Mouse (Mus musculus) hindbrain, embryonic 14.5 days (tissue): ENCODE measurements around the gene Pvalb. TPM values are rescaled to one million over a fixed set of nuclear protein-coding genes. Genes with fewer than 3 reads are reported as not detected.

Experiments
- ATAC-seq: fragments of 200-750 bp; cut with Nextera tagmentation; 2 replicates; pipeline ENCODE4 v1.8.0; 2017; ENCODE audit warnings: moderate number of reproducible peaks, mild to moderate bottlenecking, moderate TSS enrichment, moderate library complexity; ENCODE audit not compliant: low FRiP score
- DNase-seq: peaks from one replicate; pipeline ENCODE4 v3.0.0-alpha.2; 2015; ENCODE audit warnings: low spot score
- H3K27ac ChIP-seq: fragments of 300-500 bp; sonication (generic); 2 replicates; pipeline ENCODE4 v1.5.1; 2014; ENCODE audit warnings: mild to moderate bottlenecking, moderate library complexity
- H3K27me3 ChIP-seq: fragments of 300-500 bp; sonication (generic); 2 replicates; pipeline ENCODE4 v1.6.1; 2014; ENCODE audit warnings: mild to moderate bottlenecking, low read length, mixed read lengths; ENCODE audit not compliant: control insufficient read depth, insufficient read depth
- H3K36me3 ChIP-seq: fragments of 300-500 bp; sonication (generic); replicated peaks from 2 replicates; pipeline ENCODE4 v1.6.1; 2014; ENCODE audit not compliant: control insufficient read depth, insufficient read depth
- H3K4me1 ChIP-seq: fragments of 300-500 bp; sonication (generic); replicated peaks from 2 replicates; pipeline ENCODE4 v1.6.1; 2014; ENCODE audit warnings: antibody characterized with exemption, low read length, mixed read lengths; ENCODE audit not compliant: control insufficient read depth, insufficient read depth
- H3K4me2 ChIP-seq: fragments of 300-500 bp; sonication (generic); replicated peaks from 2 replicates; pipeline ENCODE4 v1.6.1; 2014; ENCODE audit warnings: mild to moderate bottlenecking, moderate library complexity
- H3K4me3 ChIP-seq: fragments of 300-500 bp; sonication (generic); replicated peaks from 2 replicates; pipeline ENCODE4 v1.5.1; 2014; ENCODE audit warnings: mild to moderate bottlenecking, low read length
- H3K9ac ChIP-seq: fragments of 300-500 bp; sonication (generic); 2 replicates; pipeline ENCODE4 v1.6.1; 2014
- H3K9me3 ChIP-seq: fragments of 300-500 bp; sonication (generic); 2 replicates; pipeline ENCODE4 v1.6.1; 2016; ENCODE audit warnings: low read length; ENCODE audit not compliant: control insufficient read depth
- WGBS: fragments of 180-500 bp; shearing (Covaris S2); extraction: QIAGEN DNeasy Blood & Tissue Kit; methylation state at CpG from one replicate; pipeline ENCODE4 v1.1.7; 2014; 5-methylcytosine and 5-hydroxymethylcytosine counted together
- polyA plus RNA-seq: library from polyadenylated mRNA; unstranded; fragments of >200 nt; fragmentation: Nextera tagmentation; extraction: Ambion mirVana; gene quantifications from 2 replicates; pipeline ENCODE4 v1.2.1, GENCODE M21; 2014

The Pvalb gene
- polyA plus RNA-seq, 1 experiment from 2014 or later = 8.7 TPM

DNA sequence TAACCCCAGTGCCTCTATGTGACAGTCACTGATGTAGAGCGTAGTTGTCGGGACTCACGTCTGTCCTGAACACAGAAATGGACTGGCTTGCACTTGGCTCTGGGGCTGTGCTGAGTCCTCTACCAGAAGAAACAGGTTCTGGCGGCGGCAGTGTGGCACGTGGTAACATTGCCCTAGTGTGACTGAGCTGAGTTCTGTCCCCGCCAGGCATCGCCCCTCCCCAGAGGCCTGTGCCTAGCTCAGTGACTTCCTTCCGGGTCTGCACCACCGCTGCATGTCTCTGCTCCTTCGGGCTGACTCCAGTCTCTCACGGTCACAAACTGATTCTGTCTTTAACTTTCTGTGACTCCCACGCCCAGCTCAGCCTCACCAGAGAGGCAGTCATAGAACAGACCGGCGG lies 35.5 kb downstream of the Pvalb start:
- no peak overlapping the region for H3K4me2 ChIP-seq
- WGBS = 92% methylated on average over 15 of the region's 15 CpGs
- DNase-seq (no peak), ATAC-seq (no peak)
- no peak overlapping the region for H3K27ac ChIP-seq
- no peak overlapping the region for H3K4me3 ChIP-seq
- no peaks in the 10 kb centered on the region for H3K27me3 ChIP-seq
- no peaks in the 10 kb centered on the region for H3K9me3 ChIP-seq
- no peak overlapping the region for H3K9ac ChIP-seq
- H3K4me1 ChIP-seq = peaks cover 21% of the 10 kb centered on the region
- peaks cover 3% of the 10 kb centered on the region; the same call in 1 of the 2 replicates for H3K36me3 ChIP-seq

GRCm38 (mm10) chr15:78169566-78169965 lies 36.6 kb downstream of the Pvalb start:
- Histone ChIP-seq H3K9me3 (no peaks in the 10 kb centered on the region), H3K27ac (no peak overlapping the region), H3K27me3 (no peaks in the 10 kb centered on the region), H3K4me1 (peaks cover 14% of the 10 kb centered on the region), H3K4me3 (no peak overlapping the region), H3K4me2 (no peak overlapping the region), H3K9ac (no peak overlapping the region), H3K36me3 (peaks cover 6% of the 10 kb centered on the region; the same call in 1 of the 2 replicates)
- ATAC-seq = no peak
- 80% methylated on average over 11 of the region's 11 CpGs for WGBS
- DNase-seq = no peak

DNA sequence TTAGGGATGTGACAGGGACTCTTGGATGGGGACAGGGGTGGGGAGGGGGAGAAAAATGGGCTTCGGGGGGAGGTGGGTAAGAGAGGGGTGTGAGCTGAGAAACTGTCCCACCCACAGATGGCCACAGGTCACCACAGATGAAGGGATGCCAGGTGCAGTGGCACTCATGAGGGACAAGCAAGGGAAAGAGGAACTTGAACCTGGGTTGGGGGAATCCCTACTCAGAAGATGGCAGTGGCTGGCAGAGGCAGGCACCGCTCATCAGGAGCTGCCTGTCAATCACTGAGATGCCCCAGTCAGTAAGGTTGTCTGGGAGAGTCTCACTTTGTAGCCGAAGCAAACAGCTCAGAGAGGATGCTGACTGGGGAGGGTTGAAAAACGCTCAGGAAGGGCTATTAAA lies 40.9 kb downstream of the Pvalb start:
- no peak overlapping the region for H3K4me2 ChIP-seq
- H3K27me3 ChIP-seq = no peaks in the 10 kb centered on the region
- peaks cover 19% of the 10 kb centered on the region for H3K36me3 ChIP-seq
- DNase-seq = no peak
- H3K4me1 ChIP-seq = no peaks in the 10 kb centered on the region
- ATAC-seq = no peak
- H3K27ac ChIP-seq = no peak overlapping the region; the same call in 1 of the 2 replicates
- 86% methylated on average over 4 of the region's 4 CpGs for WGBS
- H3K4me3 ChIP-seq = no peak overlapping the region
- H3K9ac ChIP-seq = no peak overlapping the region
- H3K9me3 ChIP-seq = no peaks in the 10 kb centered on the region

- H3K9ac ChIP-seq = no peak overlapping the region
- no peak overlapping the region for H3K4me3 ChIP-seq
- H3K4me1 ChIP-seq = no peaks in the 10 kb centered on the region
- no peaks in the 10 kb centered on the region for H3K9me3 ChIP-seq
- WGBS = 59% methylated on average over 11 of the region's 11 CpGs
- DNase-seq (peak; percentile 29), ATAC-seq (no peak)
- no peak overlapping the region for H3K4me2 ChIP-seq
- peak overlapping the region; percentile 36; the same call in 1 of the 2 replicates for H3K27ac ChIP-seq
- H3K27me3 ChIP-seq = no peaks in the 10 kb centered on the region
- H3K36me3 ChIP-seq = peaks cover 19% of the 10 kb centered on the region
Observed at GRCm38 (mm10) chr15:78164466-78164865, 41.7 kb downstream of the Pvalb start.

DNA sequence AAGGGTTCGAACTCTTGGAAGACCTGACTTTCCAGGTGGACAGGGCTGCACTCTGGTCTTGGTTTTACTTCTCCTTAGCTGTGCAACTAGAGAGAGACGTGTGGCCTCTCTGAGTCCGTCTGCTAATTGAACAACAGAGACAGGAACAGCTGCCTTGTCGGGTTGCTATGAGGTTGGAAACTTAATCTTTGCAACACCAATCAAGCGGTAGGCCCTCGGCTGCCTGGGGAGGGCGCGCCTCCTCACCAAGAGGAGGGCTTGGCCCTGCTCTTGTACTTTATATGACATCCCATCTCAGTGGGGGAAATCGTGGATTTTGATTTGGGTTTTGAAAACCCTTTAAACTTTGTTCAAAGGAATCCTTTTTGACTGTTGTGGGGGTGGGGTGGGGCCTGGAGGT lies 44.3 kb downstream of the Pvalb start:
- WGBS = 82% methylated on average over 9 of the region's 9 CpGs
- H3K27ac ChIP-seq = no peak overlapping the region
- no peak overlapping the region for H3K4me2 ChIP-seq

GRCm38 (mm10) chr15:78158335-78158734 lies 47.9 kb downstream of the Pvalb start:
- H3K27me3 ChIP-seq = no peaks in the 10 kb centered on the region

More for the DNA sequence above, 44.3 kb downstream of the Pvalb start:
- ATAC-seq = no peak
- no peak overlapping the region for H3K9ac ChIP-seq
- H3K4me1 ChIP-seq = no peaks in the 10 kb centered on the region
- no peak overlapping the region for H3K4me3 ChIP-seq
- peaks cover 19% of the 10 kb centered on the region for H3K36me3 ChIP-seq
- DNase-seq = no peak
- no peaks in the 10 kb centered on the region for H3K27me3 ChIP-seq
- no peaks in the 10 kb centered on the region for H3K9me3 ChIP-seq

DNA sequence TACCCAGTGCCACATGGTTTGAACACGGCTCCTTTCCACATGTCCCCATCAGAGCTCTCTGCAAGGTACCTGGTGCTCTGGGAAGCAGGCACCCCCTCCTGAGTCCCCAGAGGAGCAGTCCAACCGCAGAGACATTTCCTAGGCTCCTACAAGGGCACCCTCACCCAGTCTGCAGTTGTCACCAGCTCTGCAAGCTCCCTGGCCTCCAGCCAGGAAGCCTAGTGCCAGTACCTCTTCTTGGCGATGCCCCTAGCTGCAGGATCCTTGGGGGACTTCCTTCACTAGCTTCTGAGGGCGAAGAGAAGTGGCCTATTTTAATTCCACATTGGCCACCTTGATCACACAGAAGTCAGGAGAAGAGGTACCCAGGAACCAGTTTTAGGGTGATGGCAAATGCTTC lies 48.4 kb downstream of the Pvalb start:
- 78% methylated on average over 4 of the region's 4 CpGs for WGBS
- H3K9ac ChIP-seq = no peak overlapping the region
- H3K36me3 ChIP-seq = peaks cover 2% of the 10 kb centered on the region
- H3K27me3 ChIP-seq = no peaks in the 10 kb centered on the region
- H3K27ac ChIP-seq = no peak overlapping the region
- H3K4me3 ChIP-seq = no peak overlapping the region
- no peak overlapping the region for H3K4me2 ChIP-seq
- H3K4me1 ChIP-seq = no peaks in the 10 kb centered on the region; the same call in 1 of the 2 replicates
- H3K9me3 ChIP-seq = no peaks in the 10 kb centered on the region
- DNase-seq = no peak
- no peak for ATAC-seq

More at GRCm38 (mm10) chr15:78158335-78158734, 47.9 kb downstream of the Pvalb start:
- Histone ChIP-seq H3K9me3 (no peaks in the 10 kb centered on the region), H3K4me1 (no peaks in the 10 kb centered on the region; the same call in 1 of the 2 replicates), H3K27ac (no peak overlapping the region), H3K4me2 (no peak overlapping the region), H3K4me3 (no peak overlapping the region), H3K9ac (no peak overlapping the region), H3K36me3 (peaks cover 4% of the 10 kb centered on the region)
- DNase-seq (no peak), ATAC-seq (no peak)
- 91% methylated on average over 5 of the region's 5 CpGs for WGBS

GRCm38 (mm10) chr15:78157330-78157729 lies 48.9 kb downstream of the Pvalb start:
- 76% methylated on average over 8 of the region's 8 CpGs for WGBS
- Histone ChIP-seq H3K4me3 (no peak overlapping the region), H3K4me1 (no peaks in the 10 kb centered on the region; the same call in 1 of the 2 replicates), H3K9ac (no peak overlapping the region), H3K36me3 (no peaks in the 10 kb centered on the region; the same call in 1 of the 2 replicates), H3K27ac (no peak overlapping the region), H3K9me3 (no peaks in the 10 kb centered on the region), H3K4me2 (no peak overlapping the region), H3K27me3 (no peaks in the 10 kb centered on the region)
- DNase-seq (no peak), ATAC-seq (no peak)

DNA sequence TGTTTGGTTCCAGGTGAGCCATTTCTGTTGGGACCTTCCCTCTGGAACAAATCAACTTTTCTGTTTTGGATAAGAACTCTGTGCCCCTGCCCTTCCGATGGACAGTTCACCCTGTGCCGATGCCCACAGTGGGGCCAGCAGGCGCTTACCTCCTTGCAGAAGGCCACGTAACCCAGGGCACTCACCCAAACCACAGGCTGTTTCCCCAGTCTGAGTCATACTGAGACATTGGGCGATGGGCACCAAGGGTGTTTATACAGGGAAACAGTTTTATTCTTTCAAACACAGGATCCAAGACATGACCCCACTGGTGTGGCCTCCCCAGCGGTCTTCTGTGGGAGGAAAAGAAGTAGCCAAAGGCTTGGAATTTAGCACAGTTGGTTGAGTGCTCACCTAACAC lies 50.8 kb downstream of the Pvalb start:
- Histone ChIP-seq H3K9me3 (no peaks in the 10 kb centered on the region), H3K27me3 (no peaks in the 10 kb centered on the region), H3K9ac (no peak overlapping the region), H3K4me3 (no peak overlapping the region), H3K36me3 (no peaks in the 10 kb centered on the region; the same call in 1 of the 2 replicates), H3K4me2 (no peak overlapping the region), H3K27ac (no peak overlapping the region), H3K4me1 (no peaks in the 10 kb centered on the region; the same call in 1 of the 2 replicates)
- WGBS = 92% methylated on average over 6 of the region's 6 CpGs
- no peak for ATAC-seq
- no peak for DNase-seq
